Mouse (Mus musculus) right cerebral cortex, postnatal 10 days (tissue): ENCODE results near the gene Gm5128.
"Not testable (repeated sequence)": the region's sequence is repeated elsewhere in the genome, so short reads cannot be mapped to it uniquely, and the experiment has no call there.

ENCODE experiments used
- DNase-seq, 2 experiments: peaks; one replicate each; pipeline ENCODE4 v3.0.0; 2021; ENCODE audit warnings: low spot score in 2 of 2

Gm5128 gene

DNA sequence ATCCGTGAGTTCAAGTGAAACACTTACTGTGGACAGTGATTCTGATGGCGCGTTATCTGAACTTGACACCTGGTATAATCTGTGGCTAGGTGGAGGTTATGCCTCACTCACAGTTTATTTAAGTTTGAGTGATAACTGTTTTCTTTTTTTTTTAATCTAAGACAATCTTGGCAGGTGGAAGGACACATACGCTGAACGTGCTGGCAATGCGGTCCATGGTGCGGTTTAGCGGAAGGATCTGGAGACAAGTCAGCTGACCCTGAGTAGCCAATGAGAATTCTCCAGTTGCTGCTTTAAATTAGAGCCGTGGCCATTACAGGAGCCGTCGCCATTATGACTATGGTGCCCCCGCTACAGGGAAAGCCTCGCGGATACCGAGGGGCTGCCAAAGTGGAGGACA, at the start of gene Gm5128:
Gene Gm5128, plus strand, starts transcription at position 301 of the 400 bp plus-strand sequence.
- DNase-seq = not testable (repeated sequence)

- not testable (repeated sequence) for DNase-seq
Observed at GRCm38 (mm10) chrX:135360685-135361084, 12.4 kb upstream of the Gm5128 start.

DNA sequence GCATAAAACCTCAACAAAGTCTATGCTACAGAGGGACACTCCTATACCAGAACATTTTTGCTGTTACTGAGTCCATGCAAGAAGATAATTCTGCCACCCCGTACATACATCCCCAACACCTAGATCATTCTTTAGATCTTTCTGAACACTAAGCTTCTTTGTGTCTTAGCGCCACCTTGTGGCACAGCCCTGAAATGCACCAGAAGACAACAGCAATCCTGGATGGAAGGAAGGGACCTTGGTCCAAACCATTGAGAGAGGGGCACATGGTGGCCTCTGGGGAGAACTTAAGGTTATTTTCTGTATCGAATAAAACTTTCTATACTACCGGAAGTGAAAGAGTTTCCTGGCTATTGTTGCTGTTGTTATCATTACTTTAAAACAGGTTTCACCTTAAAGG, 11.1 kb upstream of the Gm5128 start:
- DNase-seq = not testable (repeated sequence)

DNA sequence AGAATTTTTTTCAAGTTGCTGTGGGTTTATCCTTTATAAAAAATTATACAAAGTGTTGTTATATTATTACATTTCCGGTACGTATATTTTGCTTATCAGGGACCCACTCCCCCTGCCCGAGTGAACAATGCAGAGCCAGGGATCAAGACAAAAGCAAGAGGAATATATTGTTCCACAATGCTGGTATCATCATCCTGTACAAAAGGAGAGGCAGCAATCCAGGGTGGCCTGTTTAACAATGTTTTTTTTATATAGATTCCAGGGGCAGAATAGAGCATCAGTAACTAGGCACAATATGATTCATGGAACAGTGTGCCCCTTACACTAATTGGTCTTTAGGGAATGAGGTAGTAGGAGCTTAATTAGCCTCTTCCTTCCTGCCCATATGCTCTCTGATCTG, 30.5 kb downstream of the Gm5128 start:
- DNase-seq = not testable (repeated sequence)

- DNase-seq = not testable (repeated sequence)
Observed at GRCm38 (mm10) chrX:135421203-135421602, 48.1 kb downstream of the Gm5128 start.

DNA sequence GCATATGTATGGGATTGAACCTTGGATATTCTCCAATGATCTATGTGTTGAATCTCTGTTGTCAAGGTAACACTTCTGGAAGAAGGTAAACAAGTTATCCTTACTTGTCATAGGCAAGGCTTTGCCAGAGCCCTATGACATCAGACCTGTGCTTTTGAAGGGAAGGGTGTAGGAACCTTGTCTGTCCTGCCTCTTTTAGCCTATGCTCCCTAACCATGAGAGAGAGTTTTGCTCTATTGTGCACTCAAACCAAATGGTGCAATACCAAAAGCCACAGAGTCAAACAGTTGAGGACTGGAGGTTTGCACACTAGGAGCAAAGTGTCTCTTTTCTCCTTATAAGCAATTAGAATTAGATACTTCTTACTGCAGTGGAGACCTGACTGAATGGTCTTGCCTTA, 48.7 kb downstream of the Gm5128 start:
- DNase-seq = not testable (repeated sequence)

GRCm38 (mm10) chrX:135422473-135422872, 49.4 kb downstream of the Gm5128 start:
- DNase-seq = not testable (repeated sequence)
